Mouse (Mus musculus) E14TG2a.4 (cell line): ENCODE results near the gene Prkab1.

Experiments
- CTCF ChIP-seq: conservative IDR thresholded peaks from 2 replicates; pipeline ENCODE4 v1.5.1; 2014; ENCODE audit warnings: low read length
- NANOG ChIP-seq: IDR thresholded peaks from 2 replicates; pipeline ENCODE4 v1.6.1; 2014; ENCODE audit warnings: borderline replicate concordance, low read length, mixed read lengths

GRCm38 (mm10) chr5:116026107-116026506 lies 1.8 kb upstream of the Prkab1 start:
- TF ChIP-seq CTCF (no peak), NANOG (no peak)
